Mouse (Mus musculus) skeletal muscle tissue, adult 2 months (tissue): ENCODE data around the gene Lgi1.

Experiments
- DNase-seq: peaks from one replicate; pipeline ENCODE4 v3.0.0-alpha.2; 2012; ENCODE audit warnings: low read depth, low spot score

Lgi1 gene

DNA sequence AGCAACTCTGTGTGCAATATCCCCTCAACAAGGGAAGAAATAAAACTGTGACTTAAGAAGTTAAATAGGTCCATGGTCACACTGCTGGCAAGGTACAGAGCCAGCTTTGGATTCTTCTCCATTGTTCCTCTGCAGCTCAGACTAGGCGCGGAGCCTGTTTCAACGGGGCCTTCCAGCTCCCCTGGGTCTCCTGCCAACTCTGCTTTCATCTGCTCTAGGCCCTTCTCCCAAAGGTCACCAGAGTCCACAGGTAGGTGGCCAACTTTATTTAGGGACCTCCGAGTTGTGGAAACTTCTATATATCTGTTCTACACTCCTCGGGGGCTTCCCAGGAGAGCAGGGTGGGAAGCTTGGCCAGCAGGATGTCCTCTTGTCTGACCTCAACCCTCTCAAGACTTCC, 3.0 kb upstream of the Lgi1 start:
- no peak for DNase-seq

DNA sequence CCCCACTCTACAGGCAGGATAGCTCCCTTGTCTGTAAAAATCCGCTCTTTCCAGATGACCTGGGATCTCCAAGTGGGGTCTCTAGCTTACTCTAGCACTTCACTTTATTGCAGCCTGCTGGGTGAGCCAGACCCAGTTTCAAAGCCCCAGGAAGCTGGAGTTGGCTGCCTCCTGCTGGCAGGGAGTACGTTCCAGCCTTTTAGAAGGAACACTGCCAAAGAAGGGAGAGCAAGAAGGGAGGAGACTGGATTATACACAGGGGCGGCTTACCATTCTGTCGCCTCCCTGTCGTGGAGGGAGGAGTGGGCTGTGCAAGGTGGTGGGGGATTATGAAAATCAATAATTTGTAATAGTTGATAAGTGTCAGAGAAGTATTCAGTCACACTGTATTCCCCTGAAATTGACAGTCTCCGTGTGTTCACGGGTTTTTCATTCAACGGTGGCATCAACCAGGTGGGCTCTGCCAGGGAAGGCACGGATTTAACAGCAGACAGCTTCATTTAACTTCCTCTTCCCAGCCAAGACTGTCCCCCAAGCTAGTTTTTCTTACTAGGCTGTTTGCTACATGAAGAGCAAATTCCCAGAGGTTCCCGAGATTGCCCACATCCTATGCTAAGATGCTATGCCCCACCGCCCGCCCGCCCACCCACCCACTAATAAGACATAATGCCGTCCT, 369 bp upstream of the Lgi1 start:
- DNase-seq, result no peak

DNA sequence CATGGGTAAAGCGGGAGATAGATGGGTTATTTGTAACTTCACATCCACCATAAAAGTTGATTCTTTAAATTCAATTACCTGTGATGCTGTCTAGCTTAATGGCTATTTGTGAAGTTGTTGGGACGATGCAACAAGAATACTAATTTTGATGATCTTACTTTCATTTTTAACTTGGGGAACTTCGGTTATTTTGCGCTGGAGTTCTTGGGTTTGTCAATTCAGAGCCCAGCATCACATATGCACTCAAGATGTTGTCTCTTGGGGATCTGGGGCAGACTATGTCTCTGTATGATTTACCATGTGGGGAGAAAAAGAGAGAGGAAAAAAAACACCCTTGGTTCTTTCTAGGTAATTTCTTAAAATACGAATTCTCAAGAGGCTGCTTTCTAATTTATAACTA, 1.4 kb downstream of the Lgi1 start:
- no peak for DNase-seq

DNA sequence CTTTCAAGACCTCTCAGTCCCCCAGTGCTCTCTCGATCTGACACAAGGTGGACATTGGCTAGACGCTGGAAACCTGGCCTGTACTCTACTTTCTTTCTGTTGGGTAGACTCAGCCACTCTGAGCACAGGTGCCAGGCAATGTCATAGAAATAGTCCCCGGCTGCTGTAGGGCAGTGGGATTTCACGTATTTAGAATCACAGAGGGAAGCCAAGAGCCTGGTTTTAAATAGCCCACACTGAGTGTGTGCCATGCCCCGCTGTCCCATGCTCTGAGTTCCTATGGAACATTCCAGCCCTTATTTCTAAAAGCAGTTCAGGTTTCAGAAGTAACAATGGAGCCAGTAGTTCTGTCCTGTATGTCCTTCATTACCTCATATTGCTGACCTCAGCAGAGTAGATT, 3.1 kb downstream of the Lgi1 start:
- DNase-seq, result no peak

DNA sequence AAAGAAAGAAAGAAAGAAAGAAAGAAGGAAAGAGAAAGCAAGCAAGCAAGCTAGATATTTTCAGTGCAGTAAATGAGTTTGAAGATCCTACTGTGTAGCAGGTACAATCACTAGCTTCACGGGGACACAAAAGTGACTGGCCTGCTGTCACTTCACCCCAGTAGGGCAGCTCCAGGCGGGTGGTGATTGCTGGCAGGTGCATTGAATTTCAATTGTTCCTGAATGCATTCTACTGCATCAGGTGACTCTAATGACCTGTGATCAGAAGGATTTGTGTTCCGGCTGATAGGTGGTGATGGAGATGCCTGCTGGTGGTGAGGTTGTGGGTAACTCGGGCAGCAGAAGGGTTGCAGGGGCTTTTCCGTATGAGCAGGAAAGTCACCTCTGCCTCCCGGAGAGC, 6.7 kb downstream of the Lgi1 start:
- DNase-seq, result no peak

DNA sequence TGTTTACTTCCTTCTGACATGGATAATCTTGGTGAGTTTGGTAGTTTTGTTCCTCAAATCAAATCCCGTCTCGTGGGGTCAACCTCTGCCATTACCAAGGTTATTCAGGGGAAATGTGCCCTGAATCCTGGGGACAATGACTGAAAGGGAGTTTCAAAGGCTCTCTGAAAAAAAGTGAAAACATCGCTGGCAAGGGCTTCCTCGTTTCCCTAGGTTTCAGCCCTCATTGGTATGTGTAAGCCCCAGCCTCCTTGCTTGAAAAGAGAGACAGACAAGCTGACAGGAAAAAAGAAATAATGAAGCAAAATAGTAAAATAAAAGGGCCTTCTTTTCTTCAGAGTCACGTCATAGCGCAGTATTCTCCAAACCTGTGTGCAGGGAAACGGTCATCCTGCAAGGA, 9.5 kb downstream of the Lgi1 start:
- DNase-seq, result no peak

DNA sequence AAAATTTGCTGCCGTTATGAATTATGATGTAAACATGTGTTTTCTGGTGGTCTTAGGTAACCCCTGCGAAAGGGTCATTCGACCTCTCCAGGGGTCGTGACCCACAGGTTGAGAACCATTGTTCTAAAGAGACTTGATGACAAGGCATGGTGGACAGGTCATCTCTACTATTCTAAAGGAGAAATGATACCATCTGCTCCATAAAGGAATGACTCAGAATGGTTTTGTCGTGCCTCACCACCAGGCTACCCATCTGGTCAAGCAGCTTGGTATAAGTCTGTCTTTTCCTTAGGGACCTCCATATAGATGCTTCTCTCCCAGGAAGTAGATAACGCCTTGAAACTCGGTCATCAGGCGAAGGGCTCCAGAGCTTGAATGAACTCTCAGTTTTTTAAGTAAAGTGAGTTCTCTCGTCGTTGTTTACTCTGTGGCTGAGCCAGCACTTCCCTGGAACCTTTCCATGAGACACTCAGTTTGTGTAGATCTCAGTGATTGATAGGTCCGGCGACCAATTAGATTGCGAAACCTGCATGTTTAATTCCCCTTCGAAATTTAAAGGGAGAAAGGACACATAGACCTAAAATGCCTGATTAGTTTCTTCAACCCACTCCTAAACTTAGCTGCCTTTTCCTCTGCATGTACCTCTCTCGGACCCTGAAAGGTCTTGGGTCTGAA, 10.5 kb downstream of the Lgi1 start:
- no peak for DNase-seq

DNA sequence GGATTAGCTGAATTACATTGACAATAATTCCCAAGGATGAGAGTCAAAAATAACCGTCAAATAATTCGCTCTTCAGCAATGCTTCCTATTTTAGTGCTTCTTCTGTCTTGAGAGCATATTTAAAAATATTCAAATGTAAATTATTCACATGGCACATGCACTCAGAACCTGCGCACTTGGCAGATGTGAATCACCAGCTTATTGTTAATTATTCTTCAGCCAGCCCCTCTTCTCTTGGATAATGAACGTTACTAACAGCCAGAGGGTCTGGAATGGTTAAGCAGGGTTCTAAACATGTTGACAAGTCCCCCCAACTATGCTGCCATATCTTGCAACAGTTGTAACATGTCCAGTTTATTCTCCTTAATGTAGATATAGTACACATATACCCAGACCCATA, 11.9 kb downstream of the Lgi1 start:
- no peak for DNase-seq

DNA sequence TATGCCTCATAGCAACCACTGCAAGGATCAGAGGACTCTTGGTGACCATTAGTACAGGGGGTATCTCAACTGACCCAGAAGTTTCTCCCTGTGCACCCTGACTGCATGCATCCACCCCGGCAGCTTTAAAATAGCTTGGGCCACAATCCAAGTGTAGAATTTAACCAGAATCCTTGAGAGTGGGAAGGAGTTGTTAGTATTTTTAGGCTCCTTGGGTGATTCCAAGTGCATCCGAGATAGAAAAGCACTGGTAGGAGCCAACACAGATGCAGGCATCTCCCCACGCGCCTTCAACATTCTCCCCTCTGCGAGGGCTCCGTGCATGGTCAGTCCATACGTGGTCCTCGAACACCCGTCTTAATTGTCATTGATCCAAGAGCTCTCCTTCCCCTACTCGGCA, 15.9 kb downstream of the Lgi1 start:
- DNase-seq, result no peak

DNA sequence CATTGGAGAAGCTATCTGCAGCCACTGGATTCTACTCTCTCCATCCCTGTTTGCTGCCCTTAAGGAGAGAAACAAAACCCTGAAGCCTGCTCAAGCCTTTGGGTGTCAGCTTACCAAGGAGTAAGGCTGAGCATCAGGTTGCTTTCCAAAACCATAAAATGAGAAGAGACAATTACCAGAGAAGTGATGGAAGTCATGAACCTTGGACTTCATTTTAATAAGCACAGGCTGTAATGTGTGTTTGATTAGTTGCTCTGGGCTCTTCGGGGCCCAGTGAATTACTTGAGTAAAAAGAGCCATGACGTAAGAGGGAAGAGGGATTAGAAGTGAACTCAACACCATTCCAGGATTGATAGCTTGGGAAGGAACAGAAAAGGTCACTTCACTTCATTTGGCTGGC, 18.1 kb downstream of the Lgi1 start:
- DNase-seq, result peak; percentile 47

DNA sequence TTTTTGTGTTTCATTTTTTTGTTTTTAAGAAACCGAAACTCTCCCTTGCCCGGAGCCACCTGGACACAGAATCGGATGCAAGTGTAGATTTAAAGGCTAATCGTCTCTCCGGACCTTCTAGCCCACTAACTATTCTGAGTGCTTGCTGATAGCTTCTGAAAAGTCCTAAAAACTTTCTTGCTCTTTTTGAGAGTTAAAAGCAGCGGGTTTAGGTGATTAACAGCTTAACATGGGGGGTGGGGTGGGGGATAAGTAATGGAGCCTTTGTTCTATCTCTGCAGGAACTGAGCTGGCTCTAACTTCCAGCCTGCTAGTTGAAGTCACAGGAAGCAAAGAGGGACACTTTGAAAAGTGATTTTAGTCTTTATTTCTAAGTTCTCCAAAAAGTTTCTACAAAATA, 24.2 kb downstream of the Lgi1 start:
- no peak for DNase-seq

DNA sequence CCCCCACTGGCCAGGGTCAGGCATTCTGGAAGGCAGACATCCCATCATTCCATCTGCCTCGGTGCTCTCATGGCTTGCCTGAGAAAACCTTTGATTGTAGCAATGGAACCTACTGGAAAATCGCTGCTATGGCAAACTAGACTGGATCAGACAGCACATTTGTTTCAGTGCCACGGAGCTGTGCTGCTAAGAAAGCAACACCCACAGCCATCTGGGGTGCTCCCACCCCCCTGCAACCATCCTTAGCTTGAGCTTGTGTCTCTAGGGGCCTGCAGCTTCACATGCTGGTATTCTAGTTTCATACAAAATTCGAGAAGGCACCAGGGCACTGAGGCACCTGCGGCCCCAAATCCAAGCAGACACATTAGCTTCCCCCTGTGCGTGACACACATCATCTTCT, 27.1 kb downstream of the Lgi1 start:
- DNase-seq, result no peak

DNA sequence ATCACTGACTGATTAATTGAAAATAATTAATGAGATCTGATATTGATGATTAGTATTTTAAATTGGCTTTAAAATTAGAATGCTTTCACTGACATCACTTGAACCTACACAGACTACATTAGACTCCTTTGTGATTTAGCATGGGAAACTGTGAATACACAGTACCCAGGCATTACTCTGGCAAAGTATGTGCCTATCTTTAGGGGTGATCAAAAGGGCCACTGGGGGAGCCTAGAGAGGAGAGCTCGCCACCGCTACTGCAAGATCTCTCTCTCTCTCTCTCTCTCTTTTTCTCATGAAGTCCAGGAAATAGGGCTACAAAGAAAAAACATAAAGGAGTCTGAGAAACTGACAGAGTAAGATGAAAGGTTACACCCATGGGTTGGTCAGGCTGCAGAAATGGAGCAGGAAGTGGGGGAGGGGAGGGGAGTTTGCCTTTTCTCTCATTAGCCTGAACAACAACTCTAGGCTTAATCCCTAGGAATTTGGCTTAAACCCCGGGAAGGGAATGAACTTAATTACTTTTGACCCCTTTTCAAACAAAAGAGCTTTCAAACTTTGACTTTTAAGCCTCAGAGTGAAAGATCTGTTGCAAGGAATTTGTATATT, 33.8 kb downstream of the Lgi1 start:
- DNase-seq, result no peak

DNA sequence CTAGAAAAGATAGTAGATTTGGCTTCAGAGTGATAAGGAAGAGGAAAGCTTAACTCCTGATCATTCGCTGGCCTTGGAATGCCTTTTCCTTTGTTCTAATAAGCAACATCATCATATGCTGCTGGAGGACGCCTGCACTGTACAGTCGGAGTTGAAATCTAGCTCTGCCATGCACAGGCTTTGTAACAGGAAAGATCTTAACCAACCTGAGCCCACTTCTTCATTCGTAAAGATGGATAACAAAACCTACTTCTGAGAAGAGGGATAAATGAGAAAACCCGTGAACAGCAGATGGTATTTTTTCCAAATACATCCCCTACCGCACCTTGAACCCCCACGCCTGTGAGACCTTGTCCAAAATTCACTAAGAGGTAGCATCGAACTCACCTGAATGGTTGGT, 43.8 kb downstream of the Lgi1 start:
- no peak for DNase-seq

DNA sequence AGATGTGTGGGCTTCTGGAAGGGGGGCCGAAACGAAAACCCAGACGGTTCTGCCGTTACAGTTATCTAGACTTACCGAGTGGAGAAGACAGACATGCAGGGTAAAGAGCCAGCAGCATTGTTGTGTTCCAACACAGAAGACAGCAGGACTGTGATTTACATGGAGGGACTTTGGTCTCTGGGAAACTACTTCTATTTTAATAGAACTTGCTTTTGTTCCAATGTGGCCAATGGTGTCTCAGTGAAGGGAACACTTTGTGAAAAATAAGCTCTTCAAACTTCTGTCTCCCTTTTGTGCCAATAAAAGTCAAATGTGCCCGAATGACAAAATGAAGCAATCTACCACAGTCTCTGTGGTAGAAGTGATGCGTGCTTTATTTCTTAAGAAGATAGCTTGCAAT, 50.8 kb downstream of the Lgi1 start:
- DNase-seq, result peak; percentile 8

DNA sequence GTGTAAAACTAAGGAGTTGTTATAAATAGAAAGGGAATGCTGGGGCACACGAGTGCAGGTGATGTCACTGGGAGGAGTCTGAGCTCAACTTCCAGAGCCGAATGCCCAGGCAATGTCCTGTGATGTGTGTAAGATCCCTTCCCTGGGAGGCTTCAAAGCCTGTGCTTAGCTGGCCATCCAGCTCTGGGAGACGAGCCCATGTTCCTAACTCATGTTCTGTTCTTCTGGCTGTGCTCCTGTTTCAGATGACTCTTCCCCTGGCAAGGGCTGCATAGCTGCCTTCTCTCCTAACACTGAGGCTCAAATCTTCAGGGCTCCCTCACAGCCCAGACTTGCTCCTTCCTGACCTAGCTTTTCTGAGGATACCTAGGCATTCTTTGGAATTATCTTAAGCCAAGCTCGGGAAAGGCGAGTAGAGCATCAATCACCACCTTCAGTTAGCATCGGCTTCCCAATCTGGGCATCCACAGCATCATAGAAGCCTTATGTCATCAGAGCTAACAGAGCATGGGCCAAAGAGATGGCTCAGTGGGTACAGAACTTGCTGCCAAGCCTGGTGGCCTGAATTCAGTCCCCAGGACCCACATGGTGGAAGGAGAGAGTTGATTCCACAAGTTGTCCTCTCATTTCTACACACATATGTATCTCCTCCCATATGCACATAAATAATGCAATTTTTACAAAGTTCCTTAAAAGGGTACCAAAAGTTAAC, 52.4 kb downstream of the Lgi1 start:
- peak; percentile 77 for DNase-seq

DNA sequence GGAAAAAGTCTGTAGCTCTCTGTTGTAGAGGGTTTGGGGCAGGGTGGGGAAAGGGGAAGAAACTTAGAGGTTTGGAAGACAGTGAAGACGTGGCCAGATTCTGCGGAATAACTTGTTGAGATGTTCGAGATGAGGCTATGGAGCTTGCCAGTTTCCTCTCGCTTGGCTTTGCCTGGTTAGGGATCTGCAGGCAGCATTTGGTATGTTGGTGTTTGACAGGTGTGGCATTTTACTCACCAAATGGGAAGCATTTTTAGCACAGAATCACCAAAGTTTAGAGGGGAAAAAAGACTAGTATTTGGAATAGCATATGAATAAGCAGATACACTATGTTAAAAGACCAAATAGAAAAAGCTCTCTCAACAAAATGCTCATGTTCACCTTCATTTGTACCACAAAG, 54.0 kb downstream of the Lgi1 start:
- no peak for DNase-seq

DNA sequence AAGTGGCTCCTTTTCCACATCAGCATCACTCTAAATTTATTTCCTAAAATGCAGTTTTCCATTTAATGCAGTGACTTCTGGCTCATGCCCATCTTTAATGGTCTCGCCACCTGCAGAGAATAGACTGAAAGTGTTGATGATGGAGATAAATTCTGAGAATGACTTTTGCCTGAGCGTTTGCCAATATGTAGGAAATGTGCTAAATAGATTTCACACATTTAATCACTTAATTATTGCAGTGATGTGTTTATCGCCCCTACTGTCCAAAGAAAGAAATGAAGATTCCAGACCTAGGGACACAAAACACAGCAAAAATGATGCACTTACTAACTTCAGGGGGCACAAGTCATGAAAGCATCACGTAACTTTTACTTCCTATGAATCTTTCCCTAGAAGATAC, 54.8 kb downstream of the Lgi1 start:
- DNase-seq, result no peak

DNA sequence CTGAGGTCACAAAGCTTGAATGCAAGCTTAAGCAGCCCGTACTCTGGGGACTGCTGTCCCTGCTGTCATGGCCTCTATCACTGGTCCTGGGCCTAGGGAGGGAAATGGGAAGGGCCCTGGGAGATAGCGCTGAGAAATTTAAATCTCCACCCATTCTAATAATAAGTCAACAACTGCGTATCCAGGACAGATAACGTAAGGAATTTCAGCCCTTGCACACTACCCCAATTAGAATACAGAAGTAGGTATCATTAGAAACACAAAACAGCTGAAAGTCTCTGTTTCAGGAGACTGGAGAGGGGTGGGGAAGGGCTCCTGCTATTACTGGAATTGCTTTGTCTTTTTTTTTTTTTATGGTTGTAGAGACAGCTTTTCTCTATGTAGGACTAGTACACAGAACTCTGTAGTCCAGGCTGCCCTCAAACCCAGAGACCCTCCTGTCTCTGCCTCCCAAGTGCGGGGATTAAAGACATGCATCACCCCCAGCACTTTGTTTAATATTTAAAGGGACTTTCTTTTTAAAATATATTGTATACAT, 56.4 kb downstream of the Lgi1 start:
- DNase-seq, result no peak

DNA sequence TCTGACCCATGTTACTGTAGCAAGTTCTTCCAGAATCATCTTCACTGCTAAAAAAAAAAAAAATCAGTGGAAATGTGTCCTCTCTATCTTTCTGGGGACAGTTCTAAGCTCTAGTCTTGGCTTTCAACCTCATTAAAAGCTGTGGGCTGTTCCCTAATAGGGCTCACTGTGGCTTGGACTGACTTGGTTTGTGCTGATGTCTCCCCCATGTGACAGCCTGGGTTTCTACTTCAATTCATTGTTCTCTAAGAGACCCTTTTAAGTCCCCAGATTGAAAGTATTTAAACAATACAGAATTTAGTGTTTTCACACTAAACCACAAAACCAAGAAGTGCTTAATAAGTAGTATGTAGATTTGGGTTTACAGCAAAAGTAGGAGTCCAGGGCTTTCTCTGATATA, 59.4 kb downstream of the Lgi1 start:
- no peak for DNase-seq

DNA sequence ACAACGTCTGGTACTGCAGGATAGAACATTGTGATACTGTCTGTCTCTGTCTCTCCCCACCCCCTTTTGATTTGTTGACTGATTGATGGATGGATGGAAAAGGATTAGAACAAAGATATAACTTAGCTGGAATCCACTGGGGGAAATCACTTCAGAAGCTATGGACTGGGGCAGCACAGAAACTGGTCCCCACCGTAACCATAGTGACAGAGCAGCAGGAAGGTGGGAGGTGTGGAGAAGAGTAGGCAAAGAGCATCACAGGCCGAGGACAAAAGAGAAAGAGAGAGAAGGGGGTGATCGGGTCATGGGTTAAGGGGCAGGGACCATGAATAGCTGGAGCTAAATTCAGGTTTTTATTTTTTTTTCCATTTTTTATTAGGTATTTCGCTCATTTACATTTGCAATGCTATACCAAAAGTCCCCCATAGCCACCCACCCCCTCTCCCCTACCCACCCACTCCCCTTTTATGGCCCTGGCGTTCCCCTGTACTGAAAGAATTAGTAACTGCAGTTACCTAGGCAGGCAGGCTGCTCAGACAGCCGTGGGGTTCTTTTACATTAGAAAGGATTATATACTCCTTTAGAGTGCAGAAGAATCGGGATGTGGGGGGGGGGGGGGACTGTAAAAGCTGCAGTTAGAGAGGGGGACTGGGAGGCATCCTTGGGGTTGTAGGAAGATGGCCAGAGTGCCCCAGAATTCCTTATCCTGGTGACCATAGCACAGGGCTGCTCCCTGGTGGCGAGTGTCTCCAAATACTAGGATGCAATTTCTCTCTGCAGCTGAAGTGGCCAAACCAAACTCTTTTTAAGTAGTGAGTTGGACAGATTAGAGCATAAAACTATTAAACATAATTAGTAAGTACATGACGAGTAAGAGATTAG, 60.1 kb downstream of the Lgi1 start:
- no peak for DNase-seq

DNA sequence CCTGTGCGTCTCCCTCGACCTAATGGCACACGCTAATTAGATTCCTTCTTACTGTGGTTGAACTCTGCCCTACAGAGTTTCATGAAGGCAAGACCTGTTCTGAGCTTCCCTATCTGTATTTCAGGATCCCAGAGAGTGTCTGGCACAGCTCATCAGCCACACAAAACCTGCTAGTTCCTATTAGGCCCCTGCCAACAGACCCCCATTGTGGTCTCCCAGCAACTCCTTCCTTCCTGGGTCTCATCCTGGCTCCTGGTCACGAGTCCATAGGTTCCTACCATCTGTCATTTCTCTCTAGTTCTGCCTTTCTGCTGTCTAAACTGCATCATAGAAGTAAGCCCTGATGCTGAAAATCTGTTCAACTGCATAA, 60.7 kb downstream of the Lgi1 start:
- DNase-seq, result no peak
